Mouse (Mus musculus): Measurements from ENCODE around the gene Vmn1r188. TPM values are rescaled to one million over a fixed set of nuclear protein-coding genes. Genes with fewer than 3 reads are reported as not detected.

Vmn1r188 gene
- not detected for polyA plus RNA-seq (2014; fragmentation: Illumina TruSeq; extraction: RNeasy Lipid Tissue Mini Kit (QIAGEN cat#74804); ENCODE audit: low read depth, low replicate concordance)

DNA sequence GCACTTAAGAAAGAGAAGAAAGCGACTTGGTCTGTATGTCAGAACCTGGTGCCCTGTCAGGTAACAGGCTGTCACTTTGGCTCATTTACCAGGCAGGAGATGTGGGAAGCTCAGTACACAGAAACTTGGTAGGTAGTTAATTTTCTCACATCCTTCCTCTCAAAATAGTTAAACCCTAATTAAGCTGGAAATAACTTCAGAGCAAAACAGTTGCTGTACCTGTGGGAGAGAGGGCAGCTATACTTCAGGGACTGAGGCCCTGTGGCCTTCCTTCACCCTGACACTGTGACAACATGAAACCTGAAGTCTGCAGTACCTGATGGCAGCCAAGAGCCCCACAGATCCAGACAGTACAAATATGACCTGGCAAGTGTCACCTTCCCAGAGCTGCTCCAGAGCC is at the start of gene Vmn1r188:
TSS of gene Vmn1r188 (plus strand) at position 301 of the 400 bp plus-strand sequence.

DNA sequence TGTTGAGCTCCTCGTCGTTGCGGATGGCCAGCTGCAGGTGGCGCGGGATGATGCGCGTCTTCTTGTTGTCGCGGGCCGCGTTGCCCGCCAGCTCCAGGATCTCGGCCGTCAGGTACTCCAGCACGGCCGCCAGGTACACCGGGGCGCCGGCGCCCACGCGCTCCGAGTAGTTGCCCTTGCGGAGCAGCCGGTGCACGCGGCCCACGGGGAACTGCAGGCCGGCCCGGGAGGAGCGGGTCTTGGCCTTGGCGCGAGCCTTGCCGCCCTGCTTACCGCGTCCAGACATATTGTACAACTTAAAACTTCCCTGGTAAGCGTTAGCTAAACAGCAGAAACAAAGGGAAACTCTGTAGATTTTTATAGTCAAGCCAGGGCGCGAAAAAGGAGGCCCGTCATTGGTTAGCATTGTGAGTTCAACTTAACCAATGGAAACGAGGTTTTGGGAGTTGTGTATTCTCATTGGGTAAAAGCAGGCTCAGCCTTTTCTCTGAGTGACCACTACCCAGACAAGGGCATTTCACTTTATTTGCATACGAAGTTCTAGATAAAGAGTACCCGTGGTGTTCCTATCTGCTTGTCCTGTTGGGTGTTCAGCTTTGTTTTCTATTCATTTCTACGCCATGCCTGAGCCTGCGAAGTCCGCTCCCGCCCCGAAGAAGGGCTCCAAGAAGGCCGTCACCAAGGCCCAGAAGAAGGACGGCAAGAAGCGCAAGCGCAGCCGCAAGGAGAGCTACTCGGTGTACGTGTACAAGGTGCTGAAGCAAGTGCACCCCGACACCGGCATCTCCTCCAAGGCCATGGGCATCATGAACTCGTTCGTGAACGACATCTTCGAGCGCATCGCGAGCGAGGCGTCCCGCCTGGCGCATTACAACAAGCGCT is 48.7 kb upstream of the Vmn1r188 start, which contains the start of the genes Hist1h2ah and Hist1h2bk:
TSS of gene Hist1h2ah (minus strand) at position 302 of the 882 bp plus-strand sequence.
TSS of gene Hist1h2bk (plus strand) at position 604 of the 882 bp plus-strand sequence.

DNA sequence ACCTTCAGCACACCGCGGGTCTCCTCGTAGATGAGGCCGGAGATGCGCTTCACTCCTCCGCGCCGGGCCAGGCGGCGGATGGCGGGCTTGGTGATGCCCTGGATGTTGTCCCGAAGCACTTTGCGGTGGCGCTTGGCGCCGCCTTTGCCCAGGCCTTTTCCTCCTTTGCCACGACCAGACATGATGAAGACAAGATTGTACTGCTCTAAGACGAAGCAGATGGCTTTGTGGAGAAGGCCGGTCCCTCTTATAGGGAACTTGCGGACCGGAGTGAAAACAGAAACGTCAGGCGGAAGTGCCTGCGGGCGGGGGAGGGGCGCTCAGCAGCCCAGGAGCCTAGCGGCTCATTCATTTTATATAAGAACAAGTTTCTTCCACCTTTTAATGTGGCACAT is 43.1 kb upstream of the Vmn1r188 start, which contains the start of gene Hist1h4i:
TSS of gene Hist1h4i (minus strand) at position 221 of the 395 bp plus-strand sequence.

DNA sequence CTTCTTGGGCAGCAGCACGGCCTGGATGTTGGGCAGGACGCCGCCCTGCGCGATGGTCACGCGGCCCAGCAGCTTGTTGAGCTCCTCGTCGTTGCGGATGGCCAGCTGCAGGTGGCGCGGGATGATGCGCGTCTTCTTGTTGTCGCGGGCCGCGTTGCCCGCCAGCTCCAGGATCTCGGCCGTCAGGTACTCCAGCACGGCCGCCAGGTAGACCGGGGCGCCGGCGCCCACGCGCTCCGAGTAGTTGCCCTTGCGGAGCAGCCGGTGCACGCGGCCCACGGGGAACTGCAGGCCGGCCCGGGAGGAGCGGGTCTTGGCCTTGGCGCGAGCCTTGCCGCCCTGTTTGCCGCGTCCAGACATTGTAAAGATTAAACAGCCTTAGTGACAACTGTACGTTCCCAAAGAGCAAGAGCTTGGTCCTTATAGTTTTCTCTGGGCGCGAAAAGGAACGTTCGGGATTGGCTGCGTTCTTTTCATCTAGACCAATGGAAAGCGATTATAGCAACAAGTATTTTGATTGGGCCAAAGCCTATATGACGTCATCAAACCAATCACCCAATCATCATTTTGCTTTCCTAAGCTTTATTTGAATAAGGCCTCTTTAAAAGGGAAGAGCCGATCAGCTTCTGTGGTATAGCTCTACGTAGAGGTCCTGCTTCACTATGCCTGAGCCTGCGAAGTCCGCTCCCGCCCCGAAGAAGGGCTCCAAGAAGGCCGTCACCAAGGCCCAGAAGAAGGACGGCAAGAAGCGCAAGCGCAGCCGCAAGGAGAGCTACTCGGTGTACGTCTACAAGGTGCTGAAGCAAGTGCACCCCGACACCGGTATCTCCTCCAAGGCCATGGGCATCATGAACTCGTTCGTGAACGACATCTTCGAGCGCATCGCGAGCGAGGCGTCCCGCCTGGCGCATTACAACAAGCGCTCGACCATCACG is 41.4 kb upstream of the Vmn1r188 start, which contains the start of the genes Hist1h2ag and Hist1h2bj:
TSS of gene Hist1h2ag (minus strand) at position 377 of the 935 bp plus-strand sequence.
TSS of gene Hist1h2bj (plus strand) at position 647 of the 935 bp plus-strand sequence.

DNA sequence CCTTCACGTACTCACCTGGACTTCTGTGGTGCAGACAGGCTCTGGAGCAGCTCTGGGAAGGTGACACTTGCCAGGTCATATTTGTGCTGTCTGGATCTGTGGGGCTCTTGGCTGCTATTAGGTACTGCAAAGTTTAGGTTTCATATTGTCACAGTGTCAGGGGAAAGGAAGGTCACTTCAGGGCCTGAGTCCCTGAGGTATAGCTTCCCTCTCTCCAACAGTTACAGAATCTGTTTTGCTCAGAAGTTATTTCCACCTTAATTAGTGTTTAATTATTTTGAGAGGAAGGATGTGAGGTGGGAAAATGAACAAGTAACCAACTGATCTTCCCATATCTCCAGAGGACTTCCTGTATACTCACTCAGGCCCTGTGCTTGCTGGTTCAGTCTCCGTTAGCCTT is 21.5 kb downstream of the Vmn1r188 start, which contains the start of gene Vmn1r189:
TSS of gene Vmn1r189 (minus strand) at position 101 of the 400 bp plus-strand sequence.

Other genes starting within 250 kb of the Vmn1r188 start
- gene Zfp184, start 139.3 kb upstream of the Vmn1r188 start, polyA plus RNA-seq (2014; fragmentation: Illumina TruSeq; extraction: RNeasy Lipid Tissue Mini Kit (QIAGEN cat#74804); ENCODE audit: low read depth, low replicate concordance) = 2.9 TPM
- not detected for gene Pom121l2, start 103.2 kb upstream of the Vmn1r188 start, polyA plus RNA-seq (2014; fragmentation: Illumina TruSeq; extraction: RNeasy Lipid Tissue Mini Kit (QIAGEN cat#74804); ENCODE audit: low read depth, low replicate concordance)
- gene Prss16, start 74.7 kb upstream of the Vmn1r188 start, polyA plus RNA-seq (2014; fragmentation: Illumina TruSeq; extraction: RNeasy Lipid Tissue Mini Kit (QIAGEN cat#74804); ENCODE audit: low read depth, low replicate concordance) = 0.35 TPM
- gene Hist1h2ah, start 48.9 kb upstream of the Vmn1r188 start, polyA plus RNA-seq (2014; fragmentation: Illumina TruSeq; extraction: RNeasy Lipid Tissue Mini Kit (QIAGEN cat#74804); ENCODE audit: low read depth, low replicate concordance) = not detected
- gene Hist1h2bk, start 48.6 kb upstream of the Vmn1r188 start, polyA plus RNA-seq (2014; fragmentation: Illumina TruSeq; extraction: RNeasy Lipid Tissue Mini Kit (QIAGEN cat#74804); ENCODE audit: low read depth, low replicate concordance) = not detected
- gene Hist1h4i, start 43.1 kb upstream of the Vmn1r188 start, polyA plus RNA-seq (2014; fragmentation: Illumina TruSeq; extraction: RNeasy Lipid Tissue Mini Kit (QIAGEN cat#74804); ENCODE audit: low read depth, low replicate concordance) = 7.8 TPM
- not detected for gene Hist1h2ag, start 41.5 kb upstream of the Vmn1r188 start, polyA plus RNA-seq (2014; fragmentation: Illumina TruSeq; extraction: RNeasy Lipid Tissue Mini Kit (QIAGEN cat#74804); ENCODE audit: low read depth, low replicate concordance)
- gene Hist1h2bj, start 41.2 kb upstream of the Vmn1r188 start, polyA plus RNA-seq (2014; fragmentation: Illumina TruSeq; extraction: RNeasy Lipid Tissue Mini Kit (QIAGEN cat#74804); ENCODE audit: low read depth, low replicate concordance) = not detected
- gene Vmn1r189, start 21.4 kb downstream of the Vmn1r188 start, polyA plus RNA-seq (2014; fragmentation: Illumina TruSeq; extraction: RNeasy Lipid Tissue Mini Kit (QIAGEN cat#74804); ENCODE audit: low read depth, low replicate concordance) = not detected
- gene Vmn1r191, start 99.5 kb downstream of the Vmn1r188 start, polyA plus RNA-seq (2014; fragmentation: Illumina TruSeq; extraction: RNeasy Lipid Tissue Mini Kit (QIAGEN cat#74804); ENCODE audit: low read depth, low replicate concordance) = not detected
- gene Vmn1r192, start 106.7 kb downstream of the Vmn1r188 start, polyA plus RNA-seq (2014; fragmentation: Illumina TruSeq; extraction: RNeasy Lipid Tissue Mini Kit (QIAGEN cat#74804); ENCODE audit: low read depth, low replicate concordance) = not detected
- not detected for gene Vmn1r193, start 138.7 kb downstream of the Vmn1r188 start, polyA plus RNA-seq (2014; fragmentation: Illumina TruSeq; extraction: RNeasy Lipid Tissue Mini Kit (QIAGEN cat#74804); ENCODE audit: low read depth, low replicate concordance)
- gene Vmn1r194, start 159.8 kb downstream of the Vmn1r188 start, polyA plus RNA-seq (2014; fragmentation: Illumina TruSeq; extraction: RNeasy Lipid Tissue Mini Kit (QIAGEN cat#74804); ENCODE audit: low read depth, low replicate concordance) = not detected
- gene Vmn1r195, start 186.1 kb downstream of the Vmn1r188 start, polyA plus RNA-seq (2014; fragmentation: Illumina TruSeq; extraction: RNeasy Lipid Tissue Mini Kit (QIAGEN cat#74804); ENCODE audit: low read depth, low replicate concordance) = not detected
- gene Vmn1r196, start 205.5 kb downstream of the Vmn1r188 start, polyA plus RNA-seq (2014; fragmentation: Illumina TruSeq; extraction: RNeasy Lipid Tissue Mini Kit (QIAGEN cat#74804); ENCODE audit: low read depth, low replicate concordance) = not detected
- gene Vmn1r197, start 240.1 kb downstream of the Vmn1r188 start, polyA plus RNA-seq (2014; fragmentation: Illumina TruSeq; extraction: RNeasy Lipid Tissue Mini Kit (QIAGEN cat#74804); ENCODE audit: low read depth, low replicate concordance) = not detected

Data from adrenal gland, adult 10 weeks (tissue).